Mouse (Mus musculus) T-helper 17 cell (primary cell): Measurements from ENCODE around the gene Cmtm4.

Experiments
- in situ Hi-C, 2 experiments: fragments of 300-600 bp; cut with MboI, MseI; formaldehyde crosslinking; loops; 1 replicate in 1 of 2; 2 replicates in 1 of 2; pipeline ENCODE4 v1.15.1; 2025; ENCODE audit warnings: high pct_unique_total_duplicates in 2 of 2

Gene Cmtm4

GRCm38 (mm10) chr8:104395703-104396357, at the start of gene Cmtm4:
Gene Cmtm4 (minus strand): TSS chr8:104395807.
- in situ Hi-C loops, result no loop called here

DNA sequence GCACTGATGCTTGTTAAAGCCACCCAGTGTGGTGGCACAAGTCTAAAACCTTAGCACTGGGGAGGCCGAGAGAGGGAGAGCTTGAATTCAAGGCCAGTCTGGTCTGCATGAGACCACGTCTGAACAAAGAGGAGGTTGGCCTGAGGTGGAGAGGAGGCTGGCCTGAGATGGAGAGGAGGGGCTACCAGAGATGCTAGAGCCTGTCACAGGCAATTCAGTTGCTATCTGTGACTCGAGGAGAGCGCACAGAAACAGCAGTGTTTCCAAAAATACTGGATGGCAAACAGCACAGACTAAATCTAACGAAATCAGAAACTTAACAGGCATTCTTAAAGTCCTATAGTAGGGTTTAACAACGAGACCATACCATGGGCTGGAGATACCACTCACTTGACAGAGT, 49.6 kb upstream of the Cmtm4 start:
- in situ Hi-C loops, result no loop called here

DNA sequence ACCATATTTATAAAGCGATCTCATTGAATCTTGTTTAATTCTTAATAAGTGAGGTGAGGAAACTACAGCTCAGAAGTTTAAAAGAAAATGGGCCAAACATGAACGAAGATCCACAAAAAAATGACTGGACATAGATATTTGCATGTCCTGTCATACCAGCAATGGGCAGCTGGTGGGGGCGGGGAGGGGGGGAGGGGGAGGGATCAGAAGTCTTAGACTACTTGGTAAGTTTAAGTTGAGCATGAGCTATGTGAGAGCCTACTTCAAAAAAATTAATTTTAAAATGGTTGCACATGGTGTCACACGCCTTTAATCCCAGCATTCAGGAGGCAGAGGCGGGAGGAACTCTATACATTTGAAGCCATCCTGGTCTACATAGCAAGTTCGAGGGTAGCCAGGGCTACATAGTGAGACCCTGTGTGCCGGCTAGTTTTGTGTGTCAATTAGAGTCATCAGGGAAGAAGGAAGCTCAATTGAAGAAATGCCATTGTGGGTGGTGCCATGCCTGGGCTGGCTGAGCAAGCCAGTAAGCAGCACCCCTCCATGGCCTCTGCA, 47.6 kb upstream of the Cmtm4 start:
- in situ Hi-C loops, result loop anchor here in 1 of 2 experiments (5.0 kb wide), 2 partner anchors 101 to 196 kb away; partner anchors contain the start of gene Tk2

DNA sequence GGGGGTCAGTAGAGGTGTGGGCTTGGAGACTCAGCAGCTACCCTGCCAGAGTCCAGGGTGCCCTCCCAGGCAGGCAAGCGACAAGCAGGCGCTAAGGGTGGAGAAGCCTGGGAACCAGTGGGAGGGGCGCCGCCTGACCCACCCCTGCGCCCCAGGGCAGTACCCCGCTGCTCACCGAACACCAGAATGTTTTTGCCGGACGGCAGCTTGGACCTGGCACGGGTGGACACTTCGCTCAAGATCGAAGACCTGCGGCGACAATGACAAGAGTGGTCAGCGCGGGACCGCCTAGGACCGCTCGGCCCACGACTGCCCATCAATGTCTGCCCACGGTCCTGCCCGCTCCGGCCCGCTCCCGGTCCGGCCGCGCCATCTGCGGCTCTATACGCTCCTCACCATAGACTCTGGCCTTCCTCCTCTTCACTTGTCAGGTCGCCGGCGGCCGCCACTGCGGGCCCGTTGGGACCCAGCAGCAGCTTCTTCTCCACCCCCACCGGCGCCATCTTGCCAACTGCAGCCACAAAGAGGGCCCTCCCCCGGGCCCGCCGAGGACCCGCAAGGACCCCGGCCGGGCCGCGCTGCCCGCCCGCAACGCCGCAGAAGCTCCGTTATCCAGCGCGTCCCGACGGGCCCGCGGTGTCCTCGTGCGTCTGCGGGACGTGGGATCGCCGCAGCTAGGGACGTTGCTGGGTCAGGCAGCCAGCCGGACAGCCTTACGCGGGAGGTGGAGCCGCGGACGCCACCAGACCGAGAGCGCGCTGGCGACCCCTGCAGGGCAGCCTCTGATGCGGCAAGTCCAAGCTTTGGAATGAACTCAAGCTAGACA, 46.9 kb upstream of the Cmtm4 start, which contains the start of gene Dync1li2:
TSS of gene Dync1li2 (minus strand) at position 749 of the 826 bp plus-strand sequence.
- in situ Hi-C loops, result loop anchor here in 1 of 2 experiments (5.0 kb wide), 2 partner anchors 100 to 195 kb away; partner anchors contain the start of gene Tk2

GRCm38 (mm10) chr8:104441613-104442012, 46.0 kb upstream of the Cmtm4 start:
- in situ Hi-C loops, result loop anchor here in 1 of 2 experiments (5.0 kb wide), 2 partner anchors 99 to 194 kb away; partner anchors contain the start of gene Tk2

DNA sequence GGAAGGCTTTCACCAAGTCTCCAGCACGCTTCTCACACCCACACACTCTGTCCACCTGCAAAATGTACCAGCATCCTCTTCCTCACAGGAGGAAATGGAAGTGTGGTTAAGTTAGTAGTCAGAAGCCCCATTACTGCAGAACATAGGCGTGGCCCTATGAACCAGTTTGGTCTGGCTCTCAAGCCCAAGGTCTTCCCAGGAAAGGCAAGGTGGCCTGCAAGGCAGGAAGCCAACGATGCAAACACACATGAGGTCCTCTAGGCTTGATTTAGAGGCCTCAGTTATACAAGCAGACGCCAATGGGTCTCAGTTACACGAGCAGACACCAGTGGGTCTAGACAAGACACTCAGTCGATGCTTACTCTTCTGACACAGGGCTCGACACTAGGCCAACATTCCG, 43.9 kb upstream of the Cmtm4 start:
- in situ Hi-C loops, result no loop called here

GRCm38 (mm10) chr8:104437494-104438135, 42.0 kb upstream of the Cmtm4 start:
- in situ Hi-C loops, result no loop called here

- in situ Hi-C loops, result no loop called here
Observed at GRCm38 (mm10) chr8:104436591-104436990, 41.0 kb upstream of the Cmtm4 start.

- in situ Hi-C loops, result no loop called here
Observed at GRCm38 (mm10) chr8:104436038-104436437, 40.4 kb upstream of the Cmtm4 start.

DNA sequence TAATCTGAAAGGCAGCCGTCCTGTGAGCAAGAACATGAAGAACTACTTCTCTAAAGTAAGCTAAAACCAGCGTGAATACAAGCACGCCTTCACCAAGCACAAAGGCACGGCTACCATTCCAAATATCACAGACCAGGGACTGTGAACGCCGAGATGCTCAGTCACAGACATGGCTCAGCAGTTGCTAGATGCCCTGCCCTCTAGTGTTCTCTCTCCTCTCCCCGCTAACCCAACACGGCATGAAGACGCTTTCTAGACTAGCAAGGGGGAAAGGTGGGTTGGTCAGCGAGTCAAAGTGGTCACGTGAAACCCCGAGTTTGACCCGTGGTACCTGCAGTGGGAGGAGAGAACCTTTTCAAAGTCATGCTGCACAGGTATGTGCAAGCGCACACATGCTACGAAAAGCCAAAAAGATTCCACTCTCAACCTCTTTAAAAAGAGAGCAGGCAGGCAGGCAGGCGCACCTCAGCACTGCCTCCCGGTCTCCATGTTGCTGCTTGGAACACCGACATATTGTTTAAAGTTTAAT, 39.3 kb upstream of the Cmtm4 start:
- in situ Hi-C loops, result no loop called here

GRCm38 (mm10) chr8:104434275-104434674, 38.7 kb upstream of the Cmtm4 start:
- in situ Hi-C loops, result no loop called here

DNA sequence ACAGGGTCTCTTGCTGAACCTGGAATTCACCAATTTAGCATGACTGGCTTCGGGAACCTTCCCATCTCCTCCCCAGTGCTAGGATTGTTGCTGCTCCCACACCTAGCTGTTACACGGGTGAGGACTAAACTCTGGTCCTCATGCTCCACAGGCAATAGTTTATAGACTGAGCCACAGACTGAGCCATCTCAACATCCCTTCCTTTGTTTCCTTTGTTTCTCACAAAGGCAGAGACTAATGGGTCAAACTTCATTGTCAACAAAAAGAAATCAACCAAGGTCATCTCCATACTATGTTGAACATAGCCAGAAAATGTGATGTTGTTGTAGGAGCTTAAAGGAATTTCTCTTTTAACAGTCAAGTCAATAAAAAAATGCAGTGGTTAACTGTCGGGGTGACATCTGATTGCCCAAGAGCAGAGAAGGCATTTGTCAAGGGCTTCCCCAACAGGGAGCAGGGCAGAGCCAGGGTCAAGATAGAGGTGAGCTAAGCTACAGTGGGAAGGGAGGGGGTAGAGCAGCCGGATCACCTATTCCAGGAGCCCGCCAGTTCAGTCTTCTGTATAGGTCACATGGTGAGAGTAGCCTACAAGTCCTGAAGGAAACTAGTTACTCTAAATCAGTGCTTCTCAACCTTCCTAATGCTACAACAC, 37.7 kb upstream of the Cmtm4 start:
- in situ Hi-C loops, result no loop called here

- in situ Hi-C loops, result no loop called here
Observed at GRCm38 (mm10) chr8:104432656-104433055, 37.0 kb upstream of the Cmtm4 start.

GRCm38 (mm10) chr8:104430230-104430629, 34.6 kb upstream of the Cmtm4 start:
- in situ Hi-C loops, result no loop called here

DNA sequence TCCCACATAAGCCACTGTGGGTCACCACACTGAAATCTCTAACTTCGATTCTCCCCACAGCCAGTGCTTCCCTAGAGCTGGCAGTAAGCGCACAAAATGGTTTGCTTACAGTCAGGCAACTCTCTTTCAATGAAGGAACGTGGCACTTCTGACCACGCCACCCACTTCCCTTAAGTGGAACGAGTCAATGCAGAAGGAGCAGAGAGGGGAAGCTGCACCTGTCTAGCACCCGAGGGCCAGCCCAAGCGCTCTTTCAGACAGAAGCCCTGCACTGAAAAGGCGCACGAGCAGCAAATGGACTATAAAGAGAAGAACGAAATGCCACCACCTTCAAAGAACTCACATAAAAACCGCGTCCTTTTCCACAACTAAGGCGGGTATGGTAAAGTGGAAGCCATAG, 32.1 kb upstream of the Cmtm4 start:
- in situ Hi-C loops, result no loop called here

DNA sequence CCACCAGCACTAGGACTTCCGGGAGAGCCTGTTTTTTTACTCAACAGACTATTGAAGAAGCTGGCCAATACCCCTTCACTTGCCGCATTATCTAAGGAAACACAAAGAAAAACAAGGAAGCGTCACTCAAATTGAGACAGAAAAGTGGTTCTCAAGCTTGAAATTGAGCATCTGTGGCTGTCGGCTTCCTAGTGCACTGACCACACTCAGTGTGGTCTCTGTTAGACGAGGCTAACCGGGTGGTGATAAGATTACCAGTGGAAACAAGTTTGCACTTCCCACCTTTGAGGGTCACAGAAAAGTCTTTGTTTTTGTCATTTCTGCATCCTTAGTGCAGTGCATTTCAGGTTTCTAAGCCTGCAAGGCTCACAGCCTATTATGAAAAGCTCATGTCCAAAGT, 26.7 kb upstream of the Cmtm4 start:
- in situ Hi-C loops, result no loop called here

- in situ Hi-C loops, result no loop called here
Observed at GRCm38 (mm10) chr8:104416022-104416421, 20.4 kb upstream of the Cmtm4 start.

GRCm38 (mm10) chr8:104414204-104414603, 18.6 kb upstream of the Cmtm4 start:
- in situ Hi-C loops, result no loop called here

- in situ Hi-C loops, result no loop called here
Observed at GRCm38 (mm10) chr8:104413770-104414169, 18.2 kb upstream of the Cmtm4 start.

DNA sequence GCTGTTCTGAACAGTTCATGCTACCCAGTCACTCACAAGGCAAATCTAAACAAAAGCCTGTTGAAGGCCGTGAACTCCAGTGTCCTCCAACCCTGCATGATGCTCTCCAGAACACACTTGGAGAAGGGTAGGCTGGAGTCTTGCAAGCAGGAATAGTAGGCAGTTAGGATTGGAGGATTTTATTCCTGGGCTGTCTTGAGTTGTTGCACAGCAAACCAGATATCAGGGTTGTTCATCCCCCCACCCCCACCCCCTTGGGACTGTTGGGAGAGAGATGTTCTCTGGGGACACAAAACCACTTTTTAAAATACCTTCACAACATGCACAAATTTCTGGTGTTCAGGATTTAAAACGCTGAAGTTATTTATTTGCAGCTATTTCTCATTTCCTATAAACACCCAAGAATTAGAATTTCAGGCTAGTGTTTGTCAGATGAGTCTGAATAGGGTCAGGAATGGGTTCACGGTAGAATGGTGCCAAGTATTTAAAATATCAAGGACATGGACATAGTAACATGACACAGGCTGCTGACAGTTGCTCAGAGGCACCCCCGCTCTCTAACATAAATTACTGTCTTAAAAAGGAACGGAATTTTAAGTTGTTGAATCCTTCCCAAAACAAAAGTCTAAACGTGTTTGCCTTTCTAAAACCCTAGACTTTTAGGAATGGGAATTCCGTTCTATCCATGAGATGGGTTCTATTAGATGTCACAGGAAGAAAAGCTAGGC, 17.4 kb upstream of the Cmtm4 start:
- in situ Hi-C loops, result no loop called here
